Mouse (Mus musculus) hindbrain, embryonic 16.5 days (tissue): ENCODE measurements at regions not wholly inside any gene's neighbourhood (a gene's known extent, or its start where the extent isn't known, plus 50 kb on each side); places are given as distances from the start of the nearest gene placed in this dataset.

Source experiments
- ATAC-seq: fragments of 200-750 bp; cut with Nextera tagmentation; 2 replicates; pipeline ENCODE4 v1.8.0; 2017; ENCODE audit warnings: moderate TSS enrichment, moderate library complexity
- H3K27ac ChIP-seq: fragments of 300-500 bp; sonication (generic); 2 replicates; pipeline ENCODE4 v1.5.1; 2014; ENCODE audit warnings: low read depth, mild to moderate bottlenecking, control low read depth, low read length, moderate library complexity
- H3K27me3 ChIP-seq: fragments of 300-500 bp; sonication (generic); replicated peaks from 2 replicates; pipeline ENCODE4 v1.6.1; 2014; ENCODE audit warnings: low read length; ENCODE audit not compliant: control insufficient read depth, insufficient read depth
- H3K36me3 ChIP-seq: fragments of 300-500 bp; sonication (generic); 2 replicates; pipeline ENCODE4 v1.6.1; 2014; ENCODE audit warnings: mild to moderate bottlenecking, low read length, moderate library complexity, mixed read lengths; ENCODE audit not compliant: control insufficient read depth, insufficient read depth
- H3K4me1 ChIP-seq: fragments of 300-500 bp; sonication (generic); 2 replicates; pipeline ENCODE4 v1.6.1; 2014; ENCODE audit warnings: low read depth, low read length; ENCODE audit not compliant: control insufficient read depth, insufficient read depth
- H3K4me2 ChIP-seq: fragments of 300-500 bp; sonication (generic); 2 replicates; pipeline ENCODE4 v1.6.1; 2014; ENCODE audit warnings: mild to moderate bottlenecking, low read length, control low read depth, moderate library complexity
- H3K4me3 ChIP-seq: fragments of 300-500 bp; sonication (generic); 2 replicates; pipeline ENCODE4 v1.5.1; 2014; ENCODE audit warnings: mild to moderate bottlenecking, low read length, control low read depth, moderate library complexity
- H3K9ac ChIP-seq: fragments of 300-500 bp; sonication (generic); 2 replicates; pipeline ENCODE4 v1.6.1; 2014; ENCODE audit warnings: low read depth, mild to moderate bottlenecking, control low read depth, low read length, moderate library complexity
- H3K9me3 ChIP-seq: fragments of 300-500 bp; sonication (generic); 2 replicates; pipeline ENCODE4 v1.6.1; 2014; ENCODE audit warnings: mild to moderate bottlenecking, low read length, moderate library complexity; ENCODE audit not compliant: control insufficient read depth
- WGBS: fragments of 180-500 bp; shearing (Covaris S2); extraction: QIAGEN DNeasy Blood & Tissue Kit; methylation state at CpG from one replicate; pipeline ENCODE4 v1.1.7; 2014; 5-methylcytosine and 5-hydroxymethylcytosine counted together

- H3K36me3 ChIP-seq: no peaks in the 10 kb centered on the region
- 77% methylated on average over 5 of the region's 5 CpGs for WGBS
- ATAC-seq: no peak
- H3K4me1 ChIP-seq: no peaks in the 10 kb centered on the region
- H3K9ac ChIP-seq: no peak overlapping the region
- no peak overlapping the region for H3K4me2 ChIP-seq
- H3K27me3 ChIP-seq: no peaks in the 10 kb centered on the region
- H3K27ac ChIP-seq: no peak overlapping the region
- H3K9me3 ChIP-seq: no peaks in the 10 kb centered on the region
- no peak overlapping the region for H3K4me3 ChIP-seq
These were observed 82.3 kb upstream of the Htr2a start for GRCm38 (mm10) chr14:74558359-74558758.
